Mouse (Mus musculus) thymus, postnatal 25 days (tissue): ENCODE results near the gene Pnmal2.

Experiments
- DNase-seq: peaks from one replicate; pipeline ENCODE4 v3.0.0; 2022

Gene Pnmal2

GRCm38 (mm10) chr7:16944061-16944807, at the start of gene Pnmal2:
Gene Pnmal2, plus strand, starts transcription at chr7:16944682.
- peak; percentile 92 for DNase-seq

- peak; percentile 74 for DNase-seq
Observed at GRCm38 (mm10) chr7:16895000-16895399, 49.5 kb upstream of the Pnmal2 start.

GRCm38 (mm10) chr7:16895511-16895910, 49.0 kb upstream of the Pnmal2 start:
- DNase-seq: no peak

GRCm38 (mm10) chr7:16900526-16900925, 44.0 kb upstream of the Pnmal2 start:
- DNase-seq: no peak

- no peak for DNase-seq
Observed at GRCm38 (mm10) chr7:16903439-16903955, 41.0 kb upstream of the Pnmal2 start.

- no peak for DNase-seq
Observed at GRCm38 (mm10) chr7:16904120-16904675, 40.3 kb upstream of the Pnmal2 start.

GRCm38 (mm10) chr7:16905491-16906021, 38.9 kb upstream of the Pnmal2 start:
- DNase-seq: no peak

- peak; percentile 54 for DNase-seq
Observed at GRCm38 (mm10) chr7:16906281-16906680, 38.2 kb upstream of the Pnmal2 start, which contains the start of gene Ptgir. Gene Ptgir, plus strand, starts transcription at chr7:16906490.

- no peak for DNase-seq
Observed at GRCm38 (mm10) chr7:16906889-16907559, 37.5 kb upstream of the Pnmal2 start.

GRCm38 (mm10) chr7:16907842-16908241, 36.6 kb upstream of the Pnmal2 start:
- DNase-seq: no peak

GRCm38 (mm10) chr7:16908367-16908766, 36.1 kb upstream of the Pnmal2 start:
- no peak for DNase-seq

GRCm38 (mm10) chr7:16908859-16909258, 35.6 kb upstream of the Pnmal2 start:
- DNase-seq: no peak

GRCm38 (mm10) chr7:16909909-16910308, 34.6 kb upstream of the Pnmal2 start:
- no peak for DNase-seq

GRCm38 (mm10) chr7:16911904-16912303, 32.6 kb upstream of the Pnmal2 start:
- no peak for DNase-seq

GRCm38 (mm10) chr7:16912360-16912759, 32.1 kb upstream of the Pnmal2 start:
- no peak for DNase-seq

GRCm38 (mm10) chr7:16913806-16914452, 30.6 kb upstream of the Pnmal2 start:
- peak; percentile 76 for DNase-seq

GRCm38 (mm10) chr7:16914453-16915343, 29.8 kb upstream of the Pnmal2 start:
- no peak for DNase-seq

- DNase-seq: no peak
Observed at GRCm38 (mm10) chr7:16915461-16916340, 28.8 kb upstream of the Pnmal2 start.

- no peak for DNase-seq
Observed at GRCm38 (mm10) chr7:16916342-16917265, 27.9 kb upstream of the Pnmal2 start.

GRCm38 (mm10) chr7:16917447-16917846, 27.0 kb upstream of the Pnmal2 start:
- DNase-seq: no peak
